Comparison of ENCODE assay signal across 8 mouse cellular contexts in the genomic region with DNA sequence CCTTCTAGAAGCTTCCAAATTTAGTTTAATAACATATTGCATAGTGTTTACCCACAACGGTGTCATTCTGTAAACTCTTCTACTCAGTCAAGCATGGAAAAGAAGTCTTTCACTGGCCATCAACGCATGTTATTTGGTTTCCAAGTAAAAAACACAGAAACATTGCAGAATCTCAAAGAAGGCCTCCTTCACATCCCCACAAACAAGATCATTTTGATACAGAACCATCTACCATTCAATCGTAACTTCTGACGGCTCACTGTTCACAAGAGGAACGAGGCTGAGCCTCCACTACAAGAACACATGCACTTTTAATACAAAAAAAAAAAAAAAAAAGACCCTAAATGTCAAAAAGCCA. TPM values are rescaled to one million over a fixed set of nuclear protein-coding genes. Genes with fewer than 3 reads are reported as not detected.
DNase-seq lines count a peak whose midpoint lies in the region; ATAC-seq and TF ChIP-seq lines count a peak whose summit lies in the region.

No protein-coding gene starts in this region.

- no peaks in the 10 kb centered on the region for H3K9me3 ChIP-seq in limb, embryonic 15.5 days
- H3K9me3 ChIP-seq in stomach, postnatal 0 days (ENCODE audit: control insufficient read depth, low read length) = no peaks in the 10 kb centered on the region

- H3K27ac ChIP-seq in spleen, adult 2 months (ENCODE audit: insufficient read depth, low read length) = peak overlapping the region; percentile 32; the same call in 1 of the 2 replicates
- no peak overlapping the region; the same call in 1 of the 2 replicates for H3K27ac ChIP-seq in limb, embryonic 15.5 days
- H3K27ac ChIP-seq in stomach, postnatal 0 days (replicated peaks) = no peak overlapping the region

- H3K4me2 ChIP-seq in limb, embryonic 15.5 days = peak overlapping the region; percentile 45
- H3K4me2 ChIP-seq in stomach, postnatal 0 days (replicated peaks; ENCODE audit: low read depth) = peak overlapping the region; percentile 61

- no peaks in the 10 kb centered on the region for H3K27me3 ChIP-seq in spleen, adult 2 months (ENCODE audit: control insufficient read depth, insufficient read depth, low read length)
- no peaks in the 10 kb centered on the region for H3K27me3 ChIP-seq in limb, embryonic 15.5 days
- H3K27me3 ChIP-seq in stomach, postnatal 0 days (ENCODE audit: control insufficient read depth, insufficient read depth, low read length) = no peaks in the 10 kb centered on the region

- ATAC-seq in CD4-positive, CD25-positive, alpha-beta regulatory T cell, adult 4 months = no peak
- ATAC-seq in limb, embryonic 15.5 days (ENCODE audit: insufficient number of reproducible peaks, low FRiP score, low TSS enrichment, low read depth) = no peak
- no peak for ATAC-seq in stomach, postnatal 0 days (ENCODE audit: low FRiP score, low TSS enrichment)

- peak; percentile 35 for DNase-seq in CD4-positive, CD25-positive, alpha-beta regulatory T cell, adult 2 months (ENCODE audit: low read depth, low spot score)
- DNase-seq in spleen, adult 2 months (ENCODE audit: low read depth in 1 of 2, low spot score in 2 of 2) = no peak
- no peak for DNase-seq in spleen, postnatal 14 days (ENCODE audit: low spot score in 2 of 2)
- no peak for DNase-seq in stomach, postnatal 0 days (ENCODE audit: low spot score)
- DNase-seq in adrenal gland, postnatal 25 days = no peak
- no peak for DNase-seq in T-cell, adult 2 months (ENCODE audit: low spot score)

- no peak overlapping the region for H3K9ac ChIP-seq in limb, embryonic 15.5 days
- no peak overlapping the region; the same call in 1 of the 2 replicates for H3K9ac ChIP-seq in stomach, postnatal 0 days (ENCODE audit: low read length)

- TF ChIP-seq POLR2A in spleen, adult 2 months (IDR thresholded peaks at IDR 0.05; ENCODE audit: low read depth, low read length) = no peak

- peak overlapping the region; percentile 99 for H3K4me3 ChIP-seq in spleen, adult 2 months (ENCODE audit: extremely low read depth, insufficient read depth, insufficient read length)
- H3K4me3 ChIP-seq in limb, embryonic 15.5 days = peak overlapping the region; percentile 81
- H3K4me3 ChIP-seq in stomach, postnatal 0 days (ENCODE audit: low read depth, low read length) = peak overlapping the region; percentile 100

- no peak for TF ChIP-seq CTCF in spleen, adult 2 months (IDR thresholded peaks at IDR 0.05; ENCODE audit: extremely low read depth, insufficient read depth, insufficient read length, insufficient replicate concordance)
- no peak for TF ChIP-seq CTCF in stomach, postnatal 0 days (IDR thresholded peaks at IDR 0.05; ENCODE audit: low read depth)

- peaks cover 13% of the 10 kb centered on the region for H3K4me1 ChIP-seq in spleen, adult 2 months (ENCODE audit: control insufficient read depth, insufficient read depth, insufficient read length)
- peaks cover 5% of the 10 kb centered on the region for H3K4me1 ChIP-seq in limb, embryonic 15.5 days
- H3K4me1 ChIP-seq in stomach, postnatal 0 days (replicated peaks; ENCODE audit: control insufficient read depth, insufficient read depth) = peaks cover 3% of the 10 kb centered on the region; the same call in 1 of the 2 replicates

- no peak for TF ChIP-seq EP300 in stomach, postnatal 0 days (optimal IDR thresholded peaks at IDR 0.05)

- 2% methylated on average over 5 of the region's 5 CpGs for WGBS in spleen, adult 2 months
- WGBS in limb, embryonic 15.5 days = 26% methylated on average over 5 of the region's 5 CpGs
- 13% methylated on average over 5 of the region's 5 CpGs for WGBS in stomach, postnatal 0 days

- no peaks in the 10 kb centered on the region for H3K36me3 ChIP-seq in spleen, adult 2 months (ENCODE audit: control insufficient read depth, insufficient read depth, low read length)
- peaks cover 5% of the 10 kb centered on the region; the same call in 1 of the 2 replicates for H3K36me3 ChIP-seq in limb, embryonic 15.5 days
- H3K36me3 ChIP-seq in stomach, postnatal 0 days (ENCODE audit: control insufficient read depth, insufficient read depth, low read length) = no peaks in the 10 kb centered on the region

RNA-seq across cellular contexts. Expression of gene Mtmr3, which starts 1.2 kb away (rescaled TPM):
- 10 to 100 TPM; 34.7 to 42.2 TPM for polyA plus RNA-seq in CD4-positive, CD25-positive, alpha-beta regulatory T cell, adult 4 months (2017; shearing (Covaris generic))
- 35.3 and 36.3 TPM in 2 replicates for polyA plus RNA-seq in spleen, adult 2 months (2012; rRNA removed)
- 23.9 and 26.6 TPM in 2 replicates for polyA plus RNA-seq in limb, embryonic 15.5 days (2015; fragmentation: Nextera tagmentation; extraction: Ambion mirVana)
- polyA plus RNA-seq in stomach, postnatal 0 days (2015; fragmentation: Nextera tagmentation; extraction: Ambion mirVana) = 11.7 and 13.4 TPM in 2 replicates
- total RNA-seq in adrenal gland, postnatal 25 days (2021) = 60.1 and 68.0 TPM in 2 replicates

RNA-seq across cellular contexts. Expression of gene Gm11032, which starts 26.4 kb away (rescaled TPM):
- polyA plus RNA-seq in CD4-positive, CD25-positive, alpha-beta regulatory T cell, adult 4 months (2017; shearing (Covaris generic)) = not detected
- not detected in 2 replicates for polyA plus RNA-seq in spleen, adult 2 months (2012; rRNA removed)
- polyA plus RNA-seq in limb, embryonic 15.5 days (2015; fragmentation: Nextera tagmentation; extraction: Ambion mirVana) = not detected in 2 replicates
- not detected in 2 replicates for polyA plus RNA-seq in stomach, postnatal 0 days (2015; fragmentation: Nextera tagmentation; extraction: Ambion mirVana)
- not detected in 2 replicates for total RNA-seq in adrenal gland, postnatal 25 days (2021)

RNA-seq across cellular contexts. Expression of gene Ascc2, which starts 44.1 kb away (rescaled TPM):
- 10 to 100 TPM; 30.6 to 51.0 TPM for polyA plus RNA-seq in CD4-positive, CD25-positive, alpha-beta regulatory T cell, adult 4 months (2017; shearing (Covaris generic))
- polyA plus RNA-seq in spleen, adult 2 months (2012; rRNA removed) = 10.6 and 11.2 TPM in 2 replicates
- polyA plus RNA-seq in limb, embryonic 15.5 days (2015; fragmentation: Nextera tagmentation; extraction: Ambion mirVana) = 32.2 and 32.8 TPM in 2 replicates
- 20.2 and 21.4 TPM in 2 replicates for polyA plus RNA-seq in stomach, postnatal 0 days (2015; fragmentation: Nextera tagmentation; extraction: Ambion mirVana)
- total RNA-seq in adrenal gland, postnatal 25 days (2021) = 47.8 and 48.2 TPM in 2 replicates
